Mouse (Mus musculus): ENCODE measurements around the gene Bmp4. TPM values are rescaled to one million over a fixed set of nuclear protein-coding genes. Genes with fewer than 3 reads are reported as not detected.

Bmp4 gene
- polyA plus RNA-seq, 1 experiment from 2014 or later, result 1.7 TPM

GRCm38 (mm10) chr14:46379285-46379684 is 11.2 kb downstream of the Bmp4 start, which contains the start of gene Gm15217:
Gm15217 (plus strand) TSS chr14:46379414.
- peak within 1 kb of the TSS; percentile 25 for H3K4me3 ChIP-seq (replicated peaks; ENCODE audit: low read depth, low read length)
- H3K4me2 ChIP-seq (ENCODE audit: low read length), result peak within 1 kb of the TSS; percentile 59
- no peak within 1 kb of the TSS for H3K27ac ChIP-seq (replicated peaks; ENCODE audit: low read depth, low read length)
- no peaks in the 10 kb centered on the region for H3K9me3 ChIP-seq (ENCODE audit: control insufficient read depth, low read length)
- H3K9ac ChIP-seq (replicated peaks; ENCODE audit: low read length), result peak within 1 kb of the TSS; percentile 43; the same call in 1 of the 2 replicates
- ATAC-seq (ENCODE audit: low FRiP score, low TSS enrichment), result no peak
- 85% methylated on average over 12 of the region's 12 CpGs for WGBS
- H3K4me1 ChIP-seq (ENCODE audit: control insufficient read depth, insufficient read depth, low read length), result 0 out of 2 replicates have a peak, but pooled peaks cover 7% of the 10 kb centered on the region
- H3K36me3 ChIP-seq (ENCODE audit: control insufficient read depth, insufficient read depth, low read length), result no peaks in the 10 kb centered on the region
- no peak for DNase-seq
- H3K27me3 ChIP-seq (ENCODE audit: control insufficient read depth, insufficient read depth, low read length), result peaks cover 47% of the 10 kb centered on the region

- WGBS, result 85% methylated on average over 5 of the region's 5 CpGs
These were observed 14.7 kb downstream of the Bmp4 start for GRCm38 (mm10) chr14:46375796-46376195.

GRCm38 (mm10) chr14:46372452-46372851 is 18.0 kb downstream of the Bmp4 start:
- no peak overlapping the region for H3K4me2 ChIP-seq (ENCODE audit: low read length)
- no peak overlapping the region for H3K9ac ChIP-seq (replicated peaks; ENCODE audit: low read length)
- 44% methylated on average over 9 of the region's 9 CpGs for WGBS
- ATAC-seq (ENCODE audit: low FRiP score, low TSS enrichment), result no peak
- no peak overlapping the region for H3K27ac ChIP-seq (replicated peaks; ENCODE audit: low read depth, low read length)
- DNase-seq, result peak; percentile 11
- no peak overlapping the region for H3K4me3 ChIP-seq (replicated peaks; ENCODE audit: low read depth, low read length)
- no peaks in the 10 kb centered on the region for H3K4me1 ChIP-seq (ENCODE audit: control insufficient read depth, insufficient read depth, low read length)
- H3K36me3 ChIP-seq (ENCODE audit: control insufficient read depth, insufficient read depth, low read length), result no peaks in the 10 kb centered on the region
- no peaks in the 10 kb centered on the region for H3K27me3 ChIP-seq (ENCODE audit: control insufficient read depth, insufficient read depth, low read length)
- no peaks in the 10 kb centered on the region for H3K9me3 ChIP-seq (ENCODE audit: control insufficient read depth, low read length)

More at GRCm38 (mm10) chr14:46375796-46376195, 14.7 kb downstream of the Bmp4 start:
- Histone ChIP-seq H3K36me3 (ENCODE audit: control insufficient read depth, insufficient read depth, low read length) (no peaks in the 10 kb centered on the region), H3K9me3 (ENCODE audit: control insufficient read depth, low read length) (no peaks in the 10 kb centered on the region), H3K9ac (replicated peaks; ENCODE audit: low read length) (no peak overlapping the region), H3K4me1 (ENCODE audit: control insufficient read depth, insufficient read depth, low read length) (0 out of 2 replicates have a peak, but pooled peaks cover 7% of the 10 kb centered on the region), H3K27ac (replicated peaks; ENCODE audit: low read depth, low read length) (no peak overlapping the region), H3K4me3 (replicated peaks; ENCODE audit: low read depth, low read length) (no peak overlapping the region), H3K27me3 (ENCODE audit: control insufficient read depth, insufficient read depth, low read length) (peaks cover 18% of the 10 kb centered on the region), H3K4me2 (ENCODE audit: low read length) (no peak overlapping the region)
- ATAC-seq (ENCODE audit: low FRiP score, low TSS enrichment) (no peak), DNase-seq (no peak)

- no peak for ATAC-seq (ENCODE audit: low FRiP score, low TSS enrichment)
- no peaks in the 10 kb centered on the region for H3K36me3 ChIP-seq (ENCODE audit: control insufficient read depth, insufficient read depth, low read length)
- H3K4me2 ChIP-seq (ENCODE audit: low read length), result no peak overlapping the region
- WGBS, result 45% methylated on average over 10 of the region's 10 CpGs
- H3K27me3 ChIP-seq (ENCODE audit: control insufficient read depth, insufficient read depth, low read length), result no peaks in the 10 kb centered on the region
- H3K27ac ChIP-seq (replicated peaks; ENCODE audit: low read depth, low read length), result no peak overlapping the region
- no peak for DNase-seq
- H3K9me3 ChIP-seq (ENCODE audit: control insufficient read depth, low read length), result no peaks in the 10 kb centered on the region
- H3K4me1 ChIP-seq (ENCODE audit: control insufficient read depth, insufficient read depth, low read length), result no peaks in the 10 kb centered on the region
- H3K4me3 ChIP-seq (replicated peaks; ENCODE audit: low read depth, low read length), result no peak overlapping the region
- no peak overlapping the region for H3K9ac ChIP-seq (replicated peaks; ENCODE audit: low read length)
These were observed 27.3 kb downstream of the Bmp4 start for GRCm38 (mm10) chr14:46363209-46363608.

GRCm38 (mm10) chr14:46357696-46358095 is 32.8 kb downstream of the Bmp4 start:
- WGBS, result 89% methylated on average over 8 of the region's 8 CpGs
- no peaks in the 10 kb centered on the region for H3K4me1 ChIP-seq (ENCODE audit: control insufficient read depth, insufficient read depth, low read length)
- H3K36me3 ChIP-seq (ENCODE audit: control insufficient read depth, insufficient read depth, low read length), result no peaks in the 10 kb centered on the region
- ATAC-seq (ENCODE audit: low FRiP score, low TSS enrichment) (no peak), DNase-seq (no peak)
- H3K27me3 ChIP-seq (ENCODE audit: control insufficient read depth, insufficient read depth, low read length), result no peaks in the 10 kb centered on the region
- no peak overlapping the region for H3K27ac ChIP-seq (replicated peaks; ENCODE audit: low read depth, low read length)
- no peak overlapping the region for H3K4me3 ChIP-seq (replicated peaks; ENCODE audit: low read depth, low read length)
- H3K9ac ChIP-seq (replicated peaks; ENCODE audit: low read length), result no peak overlapping the region
- no peak overlapping the region for H3K4me2 ChIP-seq (ENCODE audit: low read length)
- no peaks in the 10 kb centered on the region for H3K9me3 ChIP-seq (ENCODE audit: control insufficient read depth, low read length)

- Histone ChIP-seq H3K4me2 (ENCODE audit: low read length) (no peak overlapping the region), H3K4me3 (replicated peaks; ENCODE audit: low read depth, low read length) (no peak overlapping the region), H3K27me3 (ENCODE audit: control insufficient read depth, insufficient read depth, low read length) (no peaks in the 10 kb centered on the region), H3K9ac (replicated peaks; ENCODE audit: low read length) (no peak overlapping the region), H3K4me1 (ENCODE audit: control insufficient read depth, insufficient read depth, low read length) (no peaks in the 10 kb centered on the region), H3K9me3 (ENCODE audit: control insufficient read depth, low read length) (no peaks in the 10 kb centered on the region), H3K27ac (replicated peaks; ENCODE audit: low read depth, low read length) (no peak overlapping the region), H3K36me3 (ENCODE audit: control insufficient read depth, insufficient read depth, low read length) (no peaks in the 10 kb centered on the region)
- DNase-seq (no peak), ATAC-seq (ENCODE audit: low FRiP score, low TSS enrichment) (no peak)
- 85% methylated on average over 7 of the region's 7 CpGs for WGBS
These were observed 33.2 kb downstream of the Bmp4 start for GRCm38 (mm10) chr14:46357286-46357685.

- H3K4me2 ChIP-seq (ENCODE audit: low read length), result no peak overlapping the region
- no peaks in the 10 kb centered on the region for H3K36me3 ChIP-seq (ENCODE audit: control insufficient read depth, insufficient read depth, low read length)
- no peaks in the 10 kb centered on the region for H3K9me3 ChIP-seq (ENCODE audit: control insufficient read depth, low read length)
- no peaks in the 10 kb centered on the region for H3K4me1 ChIP-seq (ENCODE audit: control insufficient read depth, insufficient read depth, low read length)
- H3K27ac ChIP-seq (replicated peaks; ENCODE audit: low read depth, low read length), result no peak overlapping the region
- no peak overlapping the region for H3K4me3 ChIP-seq (replicated peaks; ENCODE audit: low read depth, low read length)
- DNase-seq, result no peak
- H3K9ac ChIP-seq (replicated peaks; ENCODE audit: low read length), result no peak overlapping the region
- no peak for ATAC-seq (ENCODE audit: low FRiP score, low TSS enrichment)
- H3K27me3 ChIP-seq (ENCODE audit: control insufficient read depth, insufficient read depth, low read length), result no peaks in the 10 kb centered on the region
These were observed 45.7 kb downstream of the Bmp4 start for GRCm38 (mm10) chr14:46344750-46345149.

- ATAC-seq (ENCODE audit: low FRiP score, low TSS enrichment) (no peak), DNase-seq (no peak)
- no peak overlapping the region for H3K4me2 ChIP-seq (ENCODE audit: low read length)
- no peaks in the 10 kb centered on the region for H3K9me3 ChIP-seq (ENCODE audit: control insufficient read depth, low read length)
- H3K4me3 ChIP-seq (replicated peaks; ENCODE audit: low read depth, low read length), result no peak overlapping the region
- 79% methylated on average over 11 of the region's 11 CpGs for WGBS
- H3K27ac ChIP-seq (replicated peaks; ENCODE audit: low read depth, low read length), result no peak overlapping the region
- H3K4me1 ChIP-seq (ENCODE audit: control insufficient read depth, insufficient read depth, low read length), result no peaks in the 10 kb centered on the region
- no peak overlapping the region for H3K9ac ChIP-seq (replicated peaks; ENCODE audit: low read length)
- H3K36me3 ChIP-seq (ENCODE audit: control insufficient read depth, insufficient read depth, low read length), result no peaks in the 10 kb centered on the region
- H3K27me3 ChIP-seq (ENCODE audit: control insufficient read depth, insufficient read depth, low read length), result no peaks in the 10 kb centered on the region
These were observed 51.7 kb downstream of the Bmp4 start for GRCm38 (mm10) chr14:46338801-46339200.

All from midbrain, embryonic 14.5 days (tissue).